Mouse (Mus musculus) midbrain, embryonic 10.5 days (tissue): ENCODE results near the gene Bicdl2. TPM values are rescaled to one million over a fixed set of nuclear protein-coding genes. Genes with fewer than 3 reads are reported as not detected.

Experiments
- DNase-seq: peaks from one replicate; pipeline ENCODE4 v3.0.0-alpha.2; 2017; ENCODE audit warnings: low spot score
- H3K27ac ChIP-seq: fragments of 300-500 bp; sonication (generic); replicated peaks from 2 replicates; pipeline ENCODE4 v1.5.1; 2016; ENCODE audit warnings: mild to moderate bottlenecking
- H3K27me3 ChIP-seq: fragments of 300-500 bp; sonication (generic); 2 replicates; pipeline ENCODE4 v1.6.1; 2016; ENCODE audit warnings: low read depth, mild to moderate bottlenecking; ENCODE audit not compliant: poor library complexity, severe bottlenecking
- H3K36me3 ChIP-seq: fragments of 300-500 bp; sonication (generic); 2 replicates; pipeline ENCODE4 v1.6.1; 2016; ENCODE audit warnings: mild to moderate bottlenecking, moderate library complexity
- H3K4me1 ChIP-seq: fragments of 300-500 bp; sonication (generic); 2 replicates; pipeline ENCODE4 v1.6.1; 2016
- H3K4me3 ChIP-seq: fragments of 300-500 bp; sonication (generic); 2 replicates; pipeline ENCODE4 v1.5.1; 2016; ENCODE audit warnings: mild to moderate bottlenecking, moderate library complexity
- H3K9me3 ChIP-seq: fragments of 300-500 bp; sonication (generic); replicated peaks from 2 replicates; pipeline ENCODE4 v1.6.1; 2016; ENCODE audit warnings: mild to moderate bottlenecking
- WGBS: fragments of 180-500 bp; shearing (Covaris S2); methylation state at CpG from one replicate; pipeline ENCODE4 v1.1.7; 2016; 5-methylcytosine and 5-hydroxymethylcytosine counted together
- polyA plus RNA-seq: library from polyadenylated mRNA; unstranded; fragments of >200 nt; fragmentation: Nextera tagmentation; extraction: Ambion mirVana; gene quantifications from 2 replicates; pipeline ENCODE4 v1.2.1, GENCODE M21; 2016

Bicdl2 gene
- polyA plus RNA-seq, 1 experiment from 2014 or later = 0.32 TPM

GRCm38 (mm10) chr17:23699131-23700077 is 39.1 kb downstream of the Bicdl2 start:
- Histone ChIP-seq H3K36me3 (no peaks in the 10 kb centered on the region), H3K4me3 (peak overlapping the region; percentile 80), H3K9me3 (no peaks in the 10 kb centered on the region), H3K27ac (peak overlapping the region; percentile 49; the same call in 1 of the 2 replicates), H3K4me1 (peaks cover 16% of the 10 kb centered on the region), H3K27me3 (peaks cover 60% of the 10 kb centered on the region)
- under 1% methylated on average over 100 of the region's 101 CpGs for WGBS
- DNase-seq = peak; percentile 41

GRCm38 (mm10) chr17:23700079-23700478 is 39.8 kb downstream of the Bicdl2 start:
- Histone ChIP-seq H3K27me3 (peaks cover 60% of the 10 kb centered on the region), H3K4me1 (peaks cover 16% of the 10 kb centered on the region), H3K36me3 (no peaks in the 10 kb centered on the region), H3K9me3 (no peaks in the 10 kb centered on the region), H3K4me3 (peak overlapping the region; percentile 80), H3K27ac (peak overlapping the region; percentile 49; the same call in 1 of the 2 replicates)
- peak; percentile 88 for DNase-seq
- WGBS = 2% methylated on average over 26 of the region's 28 CpGs

- Histone ChIP-seq H3K4me1 (peaks cover 12% of the 10 kb centered on the region), H3K27me3 (peaks cover 39% of the 10 kb centered on the region), H3K36me3 (no peaks in the 10 kb centered on the region), H3K4me3 (no peak overlapping the region), H3K9me3 (no peaks in the 10 kb centered on the region), H3K27ac (no peak overlapping the region)
- WGBS = 86% methylated on average over 9 of the region's 9 CpGs
- no peak for DNase-seq
Observed at GRCm38 (mm10) chr17:23703301-23703700, 43.0 kb downstream of the Bicdl2 start.

- Histone ChIP-seq H3K4me3 (no peak overlapping the region), H3K4me1 (peaks cover 3% of the 10 kb centered on the region), H3K9me3 (no peaks in the 10 kb centered on the region), H3K27me3 (peaks cover 25% of the 10 kb centered on the region), H3K36me3 (no peaks in the 10 kb centered on the region), H3K27ac (no peak overlapping the region)
- DNase-seq = no peak
- WGBS = 68% methylated on average over 7 of the region's 7 CpGs
Observed at GRCm38 (mm10) chr17:23704741-23705140, 44.4 kb downstream of the Bicdl2 start.

- Histone ChIP-seq H3K36me3 (no peaks in the 10 kb centered on the region), H3K27ac (no peak overlapping the region), H3K4me1 (no peaks in the 10 kb centered on the region), H3K27me3 (peaks cover 24% of the 10 kb centered on the region), H3K9me3 (no peaks in the 10 kb centered on the region), H3K4me3 (no peak overlapping the region)
- WGBS = 75% methylated on average over 7 of the region's 7 CpGs
- no peak for DNase-seq
Observed at GRCm38 (mm10) chr17:23705525-23706104, 45.3 kb downstream of the Bicdl2 start.

GRCm38 (mm10) chr17:23706212-23706611 is 45.9 kb downstream of the Bicdl2 start:
- Histone ChIP-seq H3K27me3 (peaks cover 19% of the 10 kb centered on the region), H3K27ac (no peak overlapping the region), H3K36me3 (no peaks in the 10 kb centered on the region), H3K4me1 (no peaks in the 10 kb centered on the region), H3K9me3 (no peaks in the 10 kb centered on the region), H3K4me3 (no peak overlapping the region)
- DNase-seq = peak; percentile 84
- 0% methylated on average over 3 of the region's 3 CpGs for WGBS

GRCm38 (mm10) chr17:23717003-23717402 is 56.7 kb downstream of the Bicdl2 start:
- H3K36me3 ChIP-seq = no peaks in the 10 kb centered on the region
- no peak for DNase-seq
- 69% methylated on average over 2 of the region's 2 CpGs for whole genome bisulfite sequencing

More at GRCm38 (mm10) chr17:23717003-23717402, 56.7 kb downstream of the Bicdl2 start:
- H3K9me3 ChIP-seq = no peaks in the 10 kb centered on the region
- H3K4me3 ChIP-seq = no peak overlapping the region
- H3K4me1 ChIP-seq = no peaks in the 10 kb centered on the region
- no peak overlapping the region for H3K27ac ChIP-seq
- no peaks in the 10 kb centered on the region for H3K27me3 ChIP-seq

Other genes starting within 250 kb of the Bicdl2 start
- not detected in 2 replicates for gene Vmn2r117, start 180.8 kb upstream of the Bicdl2 start, polyA plus RNA-seq
- 27.5 and 28.7 TPM in 2 replicates for gene Zfp213, start 96.3 kb upstream of the Bicdl2 start, polyA plus RNA-seq
- gene Zfp13, start 61.0 kb upstream of the Bicdl2 start, polyA plus RNA-seq = 19.8 and 25.7 TPM in 2 replicates
- 0.12 and 0.19 TPM in 2 replicates for gene Zscan10, start 59.6 kb upstream of the Bicdl2 start, polyA plus RNA-seq
- 0.89 and 1.1 TPM in 2 replicates for gene Mmp25, start 15.2 kb upstream of the Bicdl2 start, polyA plus RNA-seq
- 29.5 and 36.4 TPM in 2 replicates for gene Hcfc1r1, start 13.1 kb downstream of the Bicdl2 start, polyA plus RNA-seq
- gene Thoc6, start 13.4 kb downstream of the Bicdl2 start, polyA plus RNA-seq = 74.2 and 77.3 TPM in 2 replicates
- 3.2 and 3.8 TPM in 2 replicates for gene Tnfrsf12a, start 17.0 kb downstream of the Bicdl2 start, polyA plus RNA-seq
- 3.5 and 10.1 TPM in 2 replicates for gene Cldn6, start 18.7 kb downstream of the Bicdl2 start, polyA plus RNA-seq
- 1.5 and 3.1 TPM in 2 replicates for gene Cldn9, start 23.5 kb downstream of the Bicdl2 start, polyA plus RNA-seq
- not detected in 2 replicates for gene 1520401A03Rik, start 62.3 kb downstream of the Bicdl2 start, polyA plus RNA-seq
- gene Pkmyt1, start 65.8 kb downstream of the Bicdl2 start, polyA plus RNA-seq = 58.5 and 59.7 TPM in 2 replicates
- gene Paqr4, start 80.4 kb downstream of the Bicdl2 start, polyA plus RNA-seq = 27.6 and 36.2 TPM in 2 replicates
- gene Kremen2, start 85.3 kb downstream of the Bicdl2 start, polyA plus RNA-seq = 1.7 and 2.3 TPM in 2 replicates
- gene Flywch1, start 111.1 kb downstream of the Bicdl2 start, polyA plus RNA-seq = 187 and 202 TPM in 2 replicates
- 19.5 and 23.4 TPM in 2 replicates for gene Flywch2, start 125.6 kb downstream of the Bicdl2 start, polyA plus RNA-seq
- 509 and 515 TPM in 2 replicates for gene Srrm2, start 130.0 kb downstream of the Bicdl2 start, polyA plus RNA-seq
- gene Elob, start 168.6 kb downstream of the Bicdl2 start, polyA plus RNA-seq = 1,078 TPM in 2 replicates
- gene Prss33, start 175.6 kb downstream of the Bicdl2 start, polyA plus RNA-seq = 0.28 and 0.52 TPM in 2 replicates
- gene Prss32, start 183.3 kb downstream of the Bicdl2 start, polyA plus RNA-seq = not detected in 2 replicates
- gene Prss41, start 183.7 kb downstream of the Bicdl2 start, polyA plus RNA-seq = 1.7 and 2.3 TPM in 2 replicates
- not detected in 2 replicates for gene Prss21, start 207.6 kb downstream of the Bicdl2 start, polyA plus RNA-seq
- gene Dcpp1, start 220.4 kb downstream of the Bicdl2 start, polyA plus RNA-seq = not detected in 2 replicates
- gene Dcpp2, start 220.4 kb downstream of the Bicdl2 start, polyA plus RNA-seq = not detected in 2 replicates